Mouse (Mus musculus) cerebellum, adult 11 months (tissue): ENCODE data around the gene Rapgefl1.
A peak's percentile ranks its signal among the peaks of the same experiment; 100 is the strongest.
"Not testable (repeated sequence)": the region's sequence is repeated elsewhere in the genome, so short reads cannot be mapped to it uniquely, and the experiment has no call there.

Source experiments
- DNase-seq: peaks from one replicate; pipeline ENCODE4 v3.0.0; 2022

Gene Rapgefl1

DNA sequence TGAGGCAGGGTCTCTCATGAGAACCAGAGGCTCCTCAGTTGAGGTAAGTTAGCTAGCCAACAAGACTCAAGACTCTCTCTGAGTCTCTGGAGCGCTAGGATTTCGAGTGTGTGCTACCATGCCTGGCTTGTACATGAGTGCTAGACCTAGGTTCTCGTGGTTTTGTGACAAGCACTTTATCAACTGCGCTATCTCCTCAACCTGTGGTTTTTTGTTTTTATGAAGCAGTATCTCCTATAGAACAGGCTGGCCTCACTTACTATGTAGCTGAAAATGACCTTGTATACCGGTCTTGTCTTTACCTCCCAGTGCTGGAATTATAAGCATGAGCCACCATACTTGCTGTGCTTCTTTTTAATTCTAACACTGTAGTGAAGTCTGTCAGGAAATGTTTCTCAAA is 15.6 kb upstream of the Rapgefl1 start:
- DNase-seq: no peak

DNA sequence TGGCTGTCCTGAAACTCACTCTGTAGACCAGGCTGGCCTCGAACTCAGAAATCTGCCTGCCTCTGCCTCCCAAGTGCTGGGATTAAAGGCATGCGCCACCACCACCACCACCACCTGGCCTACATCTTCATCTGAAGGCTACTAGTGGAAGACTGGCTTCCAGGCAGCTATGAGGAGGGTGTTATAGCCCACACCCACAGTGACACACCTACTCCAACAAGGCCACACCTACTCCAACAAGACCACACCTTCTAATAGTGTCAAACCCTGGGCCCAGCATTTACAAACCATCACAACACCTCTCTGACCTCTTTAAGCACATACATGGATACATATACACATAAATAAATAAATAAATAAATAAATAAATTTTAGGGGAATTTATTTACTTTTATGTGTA is 10.5 kb upstream of the Rapgefl1 start:
- not testable (repeated sequence) for DNase-seq

DNA sequence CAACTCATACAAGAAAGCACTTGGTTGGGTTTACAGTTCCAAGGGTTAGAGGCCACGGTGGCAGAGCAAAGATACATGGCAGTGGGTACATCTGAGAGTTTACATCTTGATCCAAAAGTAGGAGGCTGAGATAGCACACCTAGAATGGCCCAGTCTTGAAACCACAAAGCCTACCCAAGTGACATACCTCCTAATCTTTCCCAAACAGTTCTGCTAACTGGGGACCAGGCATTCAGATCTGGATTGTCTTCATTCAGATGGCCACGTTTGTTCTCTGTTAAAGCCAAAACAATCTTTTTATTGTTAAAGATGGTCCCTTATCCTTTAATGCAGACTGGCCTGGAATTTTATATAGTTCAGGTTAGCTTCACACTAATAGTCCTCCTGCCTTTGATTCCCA is 8.7 kb upstream of the Rapgefl1 start:
- DNase-seq: no peak

DNA sequence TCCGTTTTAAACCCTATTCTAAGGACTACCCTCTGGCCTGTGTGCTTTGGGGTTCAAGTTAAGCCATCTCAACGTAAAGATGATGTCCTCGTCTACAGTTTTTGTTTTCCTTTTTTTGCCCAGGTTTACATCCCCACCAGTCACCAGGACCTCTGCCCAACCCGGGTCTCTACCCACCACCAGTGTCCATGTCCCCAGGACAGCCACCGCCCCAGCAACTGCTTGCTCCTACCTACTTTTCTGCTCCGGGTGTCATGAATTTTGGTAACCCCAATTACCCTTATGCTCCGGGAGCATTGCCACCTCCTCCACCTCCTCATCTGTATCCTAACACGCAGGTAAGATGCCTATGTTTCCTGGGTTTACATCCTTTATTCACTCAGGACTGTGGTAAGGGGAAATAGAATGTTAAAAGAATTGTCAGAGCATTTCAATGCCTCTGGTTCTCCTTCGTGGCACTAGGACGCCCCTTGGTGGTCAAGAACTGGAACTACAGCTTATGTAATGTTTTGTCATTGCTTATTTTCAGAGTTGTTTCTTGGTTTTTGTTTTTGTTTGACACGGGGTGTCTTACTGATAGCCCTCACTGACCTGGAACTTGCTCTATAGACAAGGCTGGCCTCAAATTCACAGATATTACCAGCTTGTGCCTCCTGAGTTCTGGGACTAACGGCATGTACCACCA is 7.4 kb upstream of the Rapgefl1 start:
- DNase-seq: no peak

DNA sequence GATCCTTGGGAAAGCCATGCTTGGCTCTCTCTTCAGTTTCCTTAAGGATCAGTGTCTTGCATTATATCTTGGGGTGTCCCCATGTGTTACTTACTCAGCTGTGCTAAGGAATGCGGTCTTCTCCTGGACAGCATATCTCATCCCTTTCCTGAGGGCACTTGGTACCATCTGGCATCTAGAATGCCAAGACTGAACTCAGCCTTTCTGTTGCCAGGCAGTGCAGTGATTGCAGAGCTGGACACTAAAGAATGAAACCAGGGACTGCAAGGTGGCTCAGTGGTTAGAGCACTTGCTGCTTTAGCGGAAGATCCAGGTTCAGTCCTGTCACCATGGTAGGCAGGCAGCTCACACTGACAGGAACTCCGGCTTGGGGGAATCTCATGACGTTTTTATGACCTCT is 6.7 kb upstream of the Rapgefl1 start:
- DNase-seq: no peak

DNA sequence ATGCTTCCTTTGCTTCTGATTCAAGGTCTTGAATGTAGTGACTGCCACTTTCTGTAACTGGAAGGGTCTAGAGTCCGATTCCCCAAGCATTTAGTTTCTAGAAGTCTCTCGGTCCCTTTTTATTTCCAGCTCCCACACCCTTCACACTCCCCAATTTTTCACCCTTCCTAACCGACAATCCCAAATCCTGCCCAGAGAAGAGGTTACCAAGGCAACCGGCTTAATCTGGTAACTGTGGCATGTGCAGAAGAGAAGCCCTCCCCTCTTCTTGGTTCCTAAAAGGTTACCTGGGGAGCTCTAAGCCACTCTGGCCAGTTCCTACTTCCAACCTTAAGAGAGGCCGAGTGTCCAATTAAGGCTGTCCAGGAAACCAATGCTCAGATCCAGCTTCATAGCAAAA is 1.3 kb upstream of the Rapgefl1 start:
- no peak for DNase-seq

DNA sequence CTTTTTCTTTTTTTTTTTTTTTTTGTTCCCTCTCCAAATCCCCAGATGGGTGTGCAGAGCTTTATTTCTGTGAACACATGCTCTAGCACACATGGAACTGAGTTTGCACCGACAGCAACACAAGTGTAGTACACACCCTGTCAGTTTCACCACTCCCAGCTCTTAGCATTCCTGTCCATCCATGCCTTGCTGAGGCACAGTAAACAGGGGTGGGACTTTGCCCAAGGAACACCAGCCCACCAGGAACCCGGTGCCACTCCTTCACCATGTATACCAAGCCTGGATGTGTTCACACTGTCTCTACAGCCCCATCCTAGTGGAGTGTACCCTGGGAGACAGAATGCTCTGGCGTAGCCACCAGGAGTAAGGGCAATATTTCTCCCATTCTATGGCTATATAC is 860 bp upstream of the Rapgefl1 start:
- DNase-seq: no peak

DNA sequence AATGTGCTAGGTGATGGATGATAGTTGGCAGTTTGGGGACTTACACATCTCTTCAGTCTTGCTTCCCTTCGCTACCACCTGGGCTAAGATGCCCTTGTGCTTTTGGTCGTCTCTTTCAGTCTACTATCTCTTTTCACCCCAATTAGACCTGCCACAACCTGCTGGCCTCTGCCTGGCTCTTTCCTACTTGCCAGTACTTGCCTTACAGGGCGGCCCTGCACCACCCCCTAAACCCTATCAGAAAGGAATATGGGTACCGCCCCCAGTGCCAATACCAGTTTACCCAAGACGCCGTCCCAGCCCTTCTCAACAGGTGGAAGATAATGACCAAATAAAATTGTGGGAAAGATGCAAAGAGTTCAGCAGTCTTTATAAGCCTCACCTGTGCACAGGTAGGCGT is 457 bp upstream of the Rapgefl1 start:
- no peak for DNase-seq

DNA sequence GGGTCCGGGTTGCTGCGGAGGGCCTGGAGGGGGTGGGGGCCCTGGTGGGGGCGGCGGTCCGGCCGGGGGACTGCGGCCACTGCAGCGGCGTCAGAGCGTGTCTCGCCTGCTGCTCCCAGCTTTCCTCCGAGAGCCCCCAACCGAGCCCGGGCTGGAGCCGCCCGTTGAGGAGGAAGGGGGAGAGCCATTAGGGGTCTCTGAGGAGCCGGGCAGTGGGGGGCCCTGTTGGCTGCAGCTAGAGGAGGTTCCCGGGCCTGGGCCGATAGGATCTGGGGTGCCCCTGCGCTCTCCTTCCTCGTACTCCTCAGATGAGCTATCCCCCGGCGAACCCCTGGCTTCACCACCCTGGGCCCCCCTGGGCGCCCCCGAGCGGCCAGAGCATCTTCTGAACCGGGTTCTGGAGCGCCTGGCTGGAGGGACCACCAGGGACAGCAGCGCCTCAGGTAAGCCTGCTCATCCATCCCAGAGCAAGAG is 683 bp downstream of the Rapgefl1 start:
- peak; percentile 47 for DNase-seq

DNA sequence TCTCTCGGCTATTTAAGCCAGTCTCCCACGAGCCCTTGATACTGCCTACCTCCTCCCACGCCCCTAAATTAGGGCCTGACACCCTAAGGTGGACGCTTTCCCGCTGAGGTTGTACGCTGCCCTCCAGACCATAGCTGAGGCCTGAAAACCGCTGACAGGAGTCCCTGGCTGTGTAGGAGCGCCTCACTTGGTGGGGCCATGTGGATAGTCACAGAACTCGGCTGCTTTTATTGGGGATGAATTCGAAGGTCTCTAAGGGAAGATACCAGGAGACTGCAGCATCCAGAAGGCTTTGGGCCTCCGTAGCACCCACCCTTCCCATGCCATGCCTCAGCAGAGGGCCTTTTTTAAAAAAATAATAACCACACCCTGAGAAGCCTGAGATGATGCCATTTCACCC is 1.3 kb downstream of the Rapgefl1 start:
- no peak for DNase-seq

DNA sequence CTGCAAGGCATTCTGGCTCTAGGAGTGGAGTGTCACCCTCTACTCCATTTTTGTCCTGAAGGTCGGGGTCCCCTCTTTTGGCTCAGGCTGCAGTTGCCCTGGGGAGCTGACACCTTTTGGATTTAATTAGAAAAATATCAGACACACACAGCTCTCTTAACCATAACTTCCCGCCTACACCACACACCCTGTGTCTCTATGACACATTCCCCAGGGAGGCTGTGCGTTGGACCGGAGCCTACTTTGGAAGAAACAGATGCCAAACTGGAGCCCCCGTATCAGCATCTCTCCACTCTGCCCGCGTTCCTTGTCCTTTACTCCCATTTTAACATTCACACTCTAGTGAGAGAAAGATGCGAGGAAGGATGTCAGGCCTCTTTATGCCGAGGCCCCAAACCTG is 1.9 kb downstream of the Rapgefl1 start:
- DNase-seq: no peak

DNA sequence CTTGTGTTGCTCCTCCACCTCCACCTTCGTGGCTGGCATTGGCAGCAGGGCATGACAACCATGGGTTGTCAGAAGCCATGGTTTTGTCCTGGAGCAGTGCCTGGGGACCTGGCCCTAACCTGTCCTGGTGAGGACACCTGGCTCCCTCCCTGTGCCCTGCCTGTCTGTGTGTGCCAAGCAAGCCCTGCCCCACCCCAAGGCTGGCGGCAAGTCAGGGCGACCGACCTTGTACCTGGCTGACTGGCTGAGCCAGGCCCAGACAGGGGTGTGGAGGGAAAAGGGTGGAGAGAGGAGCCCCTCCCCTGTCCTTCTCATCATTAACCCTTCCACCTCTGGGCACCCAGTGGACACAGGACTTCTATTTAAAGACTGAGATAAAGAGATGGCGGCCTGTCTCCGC is 2.8 kb downstream of the Rapgefl1 start:
- DNase-seq: no peak

DNA sequence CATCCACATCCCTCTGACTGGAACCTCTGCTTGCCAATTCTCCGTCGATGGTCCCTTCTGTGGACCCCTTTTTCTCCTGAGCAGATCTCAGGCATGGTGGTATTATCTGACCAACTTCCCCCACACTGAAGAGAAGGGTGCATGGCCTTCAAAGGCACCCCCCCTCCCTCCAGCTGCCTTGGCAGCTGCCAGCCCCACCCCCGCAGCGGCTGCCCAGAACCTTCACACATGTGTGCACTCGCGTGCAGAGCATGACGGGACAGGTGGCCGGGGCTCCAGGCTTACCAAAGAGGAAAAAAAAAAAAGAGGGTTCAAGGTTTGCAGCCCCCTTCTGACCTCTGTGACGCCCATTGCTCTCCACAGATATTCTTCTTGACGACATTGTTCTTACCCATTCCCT is 3.3 kb downstream of the Rapgefl1 start:
- DNase-seq: no peak

DNA sequence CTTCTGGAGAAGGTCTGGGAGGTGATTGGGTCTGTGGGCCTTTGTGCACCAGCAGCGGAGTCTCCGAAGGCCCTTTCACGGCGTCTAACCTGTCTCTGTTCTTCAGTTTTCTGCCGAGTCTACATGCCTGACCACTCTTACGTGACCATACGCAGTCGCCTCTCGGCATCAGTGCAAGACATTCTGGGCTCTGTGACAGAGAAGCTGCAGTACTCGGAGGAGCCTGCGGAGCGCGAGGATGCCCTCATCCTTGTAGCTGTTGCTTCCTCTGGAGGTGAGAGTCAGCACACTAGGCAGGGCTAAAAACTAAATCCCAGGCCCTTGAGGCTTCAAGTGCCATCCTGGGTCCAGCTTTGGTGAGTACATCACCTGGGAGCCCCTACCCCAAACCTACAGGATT is 9.4 kb downstream of the Rapgefl1 start:
- no peak for DNase-seq

DNA sequence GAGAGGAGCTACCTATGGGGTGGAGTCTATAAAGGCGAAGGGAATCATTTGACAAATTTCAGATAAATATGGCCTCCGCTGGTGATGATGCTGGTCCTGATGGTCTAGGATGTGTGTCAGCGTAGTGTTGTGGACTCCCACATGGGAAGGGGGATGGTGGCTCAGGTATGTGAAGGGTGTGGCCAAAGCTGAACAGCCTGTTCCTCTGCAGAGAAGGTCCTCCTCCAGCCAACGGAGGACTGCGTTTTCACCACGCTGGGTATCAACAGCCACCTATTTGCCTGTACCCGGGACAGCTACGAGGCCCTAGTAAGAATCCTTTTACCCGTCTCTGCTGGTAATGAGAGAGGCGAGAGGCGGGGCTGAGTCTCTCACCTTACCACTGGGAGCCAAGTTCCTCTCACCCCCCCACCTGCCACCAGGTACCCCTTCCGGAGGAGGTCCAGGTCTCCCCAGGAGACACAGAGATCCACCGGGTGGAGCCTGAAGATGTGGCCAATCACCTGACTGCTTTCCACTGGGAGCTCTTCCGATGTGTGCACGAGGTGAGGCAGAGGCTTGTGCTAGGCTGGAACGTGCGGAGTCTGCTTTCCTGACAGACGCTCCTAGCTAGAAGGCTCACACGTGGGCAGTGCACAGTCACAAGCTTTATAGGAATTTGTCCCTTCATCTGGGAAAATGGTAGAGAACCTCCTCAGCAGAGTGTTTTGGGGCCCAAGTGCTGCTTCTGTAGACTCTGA is 10.4 kb downstream of the Rapgefl1 start:
- DNase-seq: no peak

DNA sequence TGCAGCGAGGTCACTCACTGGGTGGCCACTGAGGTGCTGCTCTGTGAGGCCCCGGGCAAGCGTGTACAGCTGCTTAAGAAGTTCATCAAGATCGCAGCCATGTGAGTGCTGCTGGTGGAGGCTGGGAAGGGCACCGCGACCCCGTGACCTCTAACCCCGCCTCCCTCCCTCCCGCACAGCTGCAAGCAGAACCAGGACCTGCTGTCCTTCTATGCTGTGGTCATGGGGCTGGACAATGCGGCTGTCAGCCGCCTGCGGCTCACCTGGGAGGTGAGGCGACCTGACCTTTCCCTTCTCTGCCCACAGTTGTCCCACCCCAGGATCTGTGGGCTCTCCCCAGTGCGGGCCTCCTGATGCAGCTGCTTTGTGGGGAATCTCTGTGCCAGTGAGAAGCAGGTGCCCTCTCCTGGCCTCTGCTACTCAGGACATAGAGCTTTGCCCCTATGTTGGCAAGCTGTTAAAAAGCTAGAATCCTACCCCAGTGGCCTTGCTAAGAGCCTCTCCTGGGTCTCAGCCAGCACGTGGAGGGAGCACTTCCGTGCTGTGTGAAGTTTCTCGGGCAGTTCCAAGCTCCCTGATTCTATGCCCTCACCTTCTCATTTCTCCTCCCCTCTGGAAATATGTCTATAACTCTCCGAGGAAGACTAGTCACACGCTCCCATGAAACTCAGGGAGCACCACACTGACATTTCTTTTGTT is 12.8 kb downstream of the Rapgefl1 start:
- DNase-seq: no peak

DNA sequence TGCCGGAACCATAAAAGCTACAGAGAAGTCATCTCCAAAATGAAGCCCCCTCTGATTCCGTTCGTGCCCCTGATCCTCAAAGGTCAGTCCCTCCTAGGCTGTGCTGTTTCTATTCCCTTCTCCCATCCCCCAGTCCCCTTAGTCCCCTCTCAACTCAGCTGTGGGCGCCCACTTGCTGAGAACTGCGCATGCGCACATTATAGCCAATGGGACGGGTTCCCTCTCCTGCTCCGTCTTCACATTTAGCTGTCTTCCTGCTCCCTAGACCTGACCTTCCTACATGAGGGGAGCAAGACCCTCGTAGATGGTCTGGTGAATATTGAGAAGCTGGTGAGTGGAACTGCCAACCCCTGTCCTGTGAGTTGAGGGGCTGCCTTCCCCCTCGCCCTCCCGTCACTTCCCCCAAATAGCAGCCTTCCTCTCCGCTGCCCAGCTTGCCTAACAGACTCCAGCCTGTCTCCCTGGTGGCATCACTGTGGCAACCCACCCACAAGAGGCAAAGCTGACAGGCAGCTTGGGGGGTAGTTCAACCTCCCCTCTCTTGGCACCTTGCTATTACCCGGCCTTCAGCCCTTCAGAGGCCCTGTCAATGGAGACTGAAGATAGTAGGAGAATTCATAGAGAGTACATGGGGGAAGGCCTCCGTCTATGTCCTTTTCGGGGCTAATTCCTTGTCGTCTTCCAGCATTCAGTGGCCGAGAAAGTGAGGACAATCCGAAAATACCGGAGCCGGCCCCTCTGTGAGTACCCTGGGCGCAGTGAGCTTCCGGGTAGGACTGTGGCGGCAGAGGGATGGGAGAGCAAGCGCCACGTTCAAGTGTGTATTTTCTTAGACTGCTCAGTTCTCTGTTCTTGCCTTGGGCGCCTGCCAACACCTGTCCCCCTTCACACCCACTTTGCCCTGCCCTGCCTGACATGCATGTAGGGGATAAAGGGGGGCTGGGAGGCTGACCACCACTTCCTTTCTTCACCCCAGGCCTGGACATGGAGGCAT is 13.8 kb downstream of the Rapgefl1 start:
- DNase-seq: no peak

DNA sequence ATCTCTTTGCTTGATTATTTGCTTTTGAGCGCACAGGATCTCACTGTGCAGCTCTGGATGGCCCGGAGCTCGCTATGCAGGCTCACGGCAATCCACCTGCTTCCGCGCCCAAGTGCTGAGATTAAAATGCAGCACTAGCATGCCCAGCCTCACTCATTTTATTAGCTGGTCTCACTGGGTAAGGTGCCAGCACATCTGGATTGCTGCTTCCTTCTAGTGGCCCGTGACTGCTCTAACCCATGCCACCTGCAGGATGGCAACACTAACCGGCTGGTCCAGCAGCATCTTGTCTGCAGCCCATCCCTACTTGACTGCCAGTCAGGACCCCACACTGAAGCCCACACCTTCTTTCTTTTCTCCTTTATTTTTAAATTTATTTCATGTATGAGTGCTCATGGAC is 17.5 kb downstream of the Rapgefl1 start:
- DNase-seq: no peak

DNA sequence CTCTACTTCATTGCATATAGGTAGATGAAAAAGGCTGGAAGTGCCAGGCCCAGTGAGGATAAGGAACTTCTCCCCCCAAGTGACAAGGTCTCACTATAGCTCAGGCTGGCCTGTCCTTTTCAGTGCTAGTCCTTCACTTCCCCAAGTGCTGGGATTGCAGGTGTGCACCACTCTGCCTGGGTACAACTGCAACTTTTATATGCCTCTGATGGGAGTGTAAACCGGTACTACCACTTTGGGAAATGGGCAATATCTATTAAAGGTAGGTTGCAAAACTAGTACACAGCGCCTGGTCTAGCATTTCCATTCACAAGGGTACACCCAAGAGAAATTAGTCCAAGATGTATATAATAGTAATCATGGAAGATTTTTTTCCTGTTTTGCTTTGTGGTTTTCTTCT is 18.1 kb downstream of the Rapgefl1 start:
- no peak for DNase-seq

DNA sequence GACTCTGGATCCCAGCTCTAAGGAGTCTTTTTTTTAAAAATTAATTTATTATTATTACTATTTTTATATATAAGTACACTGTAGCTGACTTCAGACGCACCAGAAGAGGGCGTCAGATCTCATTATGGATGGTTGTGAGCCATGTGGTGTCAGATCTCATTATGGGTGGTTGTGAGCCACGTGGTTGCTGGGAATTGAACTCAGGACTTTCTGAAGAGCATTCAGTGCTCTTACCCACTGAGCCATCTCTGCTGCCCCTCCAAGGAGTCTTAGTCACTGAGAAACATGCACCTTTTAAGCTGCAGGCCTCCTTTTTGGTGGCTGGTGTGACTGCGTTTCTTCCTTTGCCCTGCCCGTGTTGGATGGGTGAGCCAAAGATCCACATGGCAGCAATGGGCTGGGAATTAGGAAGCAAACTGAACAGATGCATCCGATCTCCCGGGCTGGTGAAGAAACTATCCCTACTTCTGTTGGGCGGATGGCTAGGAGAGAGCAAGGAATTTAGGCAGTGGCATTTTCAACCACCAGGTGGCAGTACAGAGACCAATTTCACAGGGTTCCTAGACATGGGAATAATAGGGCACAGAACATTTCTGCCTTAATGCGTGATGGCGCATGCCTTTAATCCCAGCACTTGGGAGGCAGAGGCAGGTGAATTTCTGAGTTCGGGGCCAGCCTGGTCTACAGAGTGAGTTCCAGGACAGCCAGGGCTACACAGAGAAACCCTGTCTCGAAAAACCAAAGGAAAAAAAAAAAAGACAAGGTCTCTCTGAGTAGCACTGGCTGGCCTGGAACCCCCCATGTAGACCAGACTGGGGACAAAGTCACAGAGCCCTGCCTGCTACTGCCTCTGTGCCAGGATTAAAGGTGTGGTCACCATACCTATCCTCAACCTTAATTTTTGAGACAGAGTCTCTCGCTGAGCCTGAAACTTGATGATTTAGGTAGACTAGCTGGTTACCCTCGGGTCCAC is 22.5 kb downstream of the Rapgefl1 start:
- peak; percentile 82 for DNase-seq

DNA sequence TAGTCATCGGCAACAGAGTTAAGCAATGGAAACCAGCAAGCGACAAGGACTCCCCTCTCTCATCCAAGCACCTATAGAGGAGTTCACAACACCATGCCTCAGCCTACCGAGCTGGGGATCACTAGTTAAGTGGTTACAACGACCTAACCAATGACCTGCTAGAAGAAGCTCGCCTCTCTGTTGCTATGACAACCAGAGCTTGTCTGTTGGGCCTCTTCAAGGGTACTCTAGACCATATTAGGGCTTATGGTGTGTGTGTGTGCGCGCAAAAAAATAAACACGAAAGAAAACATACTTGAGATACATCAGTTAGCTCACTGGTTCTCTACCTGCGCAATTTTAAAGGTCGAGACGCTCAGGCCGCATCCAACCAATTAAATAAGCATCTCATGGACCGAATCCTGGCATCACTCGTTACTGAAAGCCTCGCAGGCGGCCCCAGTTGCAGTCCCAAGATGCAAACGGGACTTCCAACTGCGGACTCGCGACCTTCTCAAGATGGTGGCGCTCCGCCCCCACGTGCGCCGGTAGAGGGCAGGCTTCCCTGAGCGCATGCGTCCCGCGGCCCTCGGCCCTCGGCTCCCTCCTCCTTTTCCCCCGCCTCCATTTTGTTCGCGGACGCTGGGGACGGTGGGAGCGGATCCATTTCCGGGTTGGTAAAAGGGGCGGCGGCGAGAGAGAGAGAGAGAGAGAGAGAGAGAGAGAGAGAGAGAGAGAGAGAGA is 26.6 kb downstream of the Rapgefl1 start, which contains the start of gene Wipf2:
Wipf2 (plus strand) TSS at position 611 of the 723 bp plus-strand sequence.
- peak; percentile 94 for DNase-seq
